Mouse (Mus musculus) limb, embryonic 13.5 days (tissue): Measurements from ENCODE around the gene Dchs2. TPM values are rescaled to one million over a fixed set of nuclear protein-coding genes. Genes with fewer than 3 reads are reported as not detected.
A peak's percentile ranks its signal among the peaks of the same experiment; 100 is the strongest.

Experiments used
- ATAC-seq: fragments of 200-750 bp; cut with Nextera tagmentation; 2 replicates; pipeline ENCODE4 v1.8.0; 2017; ENCODE audit warnings: low read depth, moderate number of reproducible peaks, moderate TSS enrichment; ENCODE audit not compliant: low FRiP score
- H3K27ac ChIP-seq: fragments of 300-500 bp; sonication (generic); 2 replicates; pipeline ENCODE4 v1.5.1; 2015; ENCODE audit warnings: inconsistent platforms, mild to moderate bottlenecking, moderate library complexity
- H3K27me3 ChIP-seq: fragments of 300-500 bp; sonication (generic); 2 replicates; pipeline ENCODE4 v1.6.1; 2015; ENCODE audit warnings: mild to moderate bottlenecking, inconsistent platforms
- H3K36me3 ChIP-seq: fragments of 300-500 bp; sonication (generic); 2 replicates; pipeline ENCODE4 v1.6.1; 2015; ENCODE audit warnings: inconsistent platforms, mild to moderate bottlenecking, moderate library complexity
- H3K4me1 ChIP-seq: fragments of 300-500 bp; sonication (generic); 2 replicates; pipeline ENCODE4 v1.6.1; 2015; ENCODE audit warnings: inconsistent platforms
- H3K4me2 ChIP-seq: fragments of 300-500 bp; sonication (generic); replicated peaks from 2 replicates; pipeline ENCODE4 v1.6.1; 2015; ENCODE audit warnings: inconsistent platforms, mild to moderate bottlenecking, moderate library complexity
- H3K4me3 ChIP-seq: fragments of 300-500 bp; sonication (generic); 2 replicates; pipeline ENCODE4 v1.5.1; 2015; ENCODE audit warnings: moderate library complexity, mild to moderate bottlenecking, inconsistent platforms
- H3K9ac ChIP-seq: fragments of 300-500 bp; sonication (generic); 2 replicates; pipeline ENCODE4 v1.6.1; 2015; ENCODE audit warnings: mild to moderate bottlenecking, inconsistent platforms
- H3K9me3 ChIP-seq: fragments of 300-500 bp; sonication (generic); 2 replicates; pipeline ENCODE4 v1.6.1; 2016; ENCODE audit warnings: inconsistent platforms
- WGBS: fragments of 180-500 bp; shearing (Covaris S2); methylation state at CpG from one replicate; pipeline ENCODE4 v1.1.7; 2015; 5-methylcytosine and 5-hydroxymethylcytosine counted together
- polyA plus RNA-seq: library from polyadenylated mRNA; unstranded; fragments of >200 nt; fragmentation: Nextera tagmentation; extraction: Ambion mirVana; gene quantifications from 2 replicates; pipeline ENCODE4 v1.2.1, GENCODE M21; 2015

Gene Dchs2
- 0.72 and 0.84 TPM in 2 replicates for polyA plus RNA-seq

DNA sequence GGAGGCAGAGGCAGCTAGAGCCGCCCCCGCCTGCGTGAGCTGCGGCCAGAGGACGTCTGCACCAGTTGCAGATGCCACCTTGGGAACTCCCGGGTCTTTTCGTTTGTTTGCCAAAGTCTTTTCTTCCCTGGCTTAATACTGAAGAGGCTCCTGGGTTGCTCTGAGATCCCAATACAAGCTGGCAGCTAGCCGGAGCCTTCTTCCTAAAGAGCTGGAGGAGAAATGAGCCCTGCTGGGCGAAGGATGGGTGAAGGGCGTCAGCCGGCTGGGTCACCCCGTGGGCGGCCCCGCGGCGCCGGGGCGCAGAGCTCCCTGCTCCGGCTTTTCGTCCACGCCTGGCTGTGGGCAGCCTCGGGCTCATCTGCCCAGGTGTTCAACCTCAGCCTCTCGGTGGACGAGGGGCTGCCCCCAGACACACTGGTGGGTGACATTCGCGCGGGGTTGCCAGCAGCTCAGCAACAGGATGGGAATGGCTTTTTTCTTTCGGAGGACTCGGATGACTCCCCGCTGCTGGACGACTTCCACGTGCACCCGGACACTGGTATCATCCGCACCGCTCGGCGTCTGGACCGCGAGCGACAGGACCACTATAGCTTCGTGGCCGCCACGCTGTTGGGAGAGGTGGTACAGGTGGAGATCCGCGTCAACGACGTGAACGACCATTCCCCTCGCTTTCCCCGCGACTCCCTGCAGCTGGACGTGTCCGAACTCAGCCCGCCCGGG lies at the start of gene Dchs2:
Gene Dchs2, plus strand, starts transcription at position 223 of the 723 bp plus-strand sequence.
- peak within 1 kb of the TSS; percentile 65 for H3K9ac ChIP-seq
- no peaks in the 10 kb centered on the region for H3K9me3 ChIP-seq
- WGBS: under 1% methylated on average over 55 of the region's 55 CpGs
- H3K27me3 ChIP-seq: peaks cover 84% of the 10 kb centered on the region
- H3K36me3 ChIP-seq: no peaks in the 10 kb centered on the region
- ATAC-seq: peak; percentile 4; the same call in 1 of the 2 replicates
- H3K27ac ChIP-seq: no peak within 1 kb of the TSS
- H3K4me3 ChIP-seq: peak within 1 kb of the TSS; percentile 55
- peaks cover 31% of the 10 kb centered on the region for H3K4me1 ChIP-seq
- peak within 1 kb of the TSS; percentile 97 for H3K4me2 ChIP-seq

DNA sequence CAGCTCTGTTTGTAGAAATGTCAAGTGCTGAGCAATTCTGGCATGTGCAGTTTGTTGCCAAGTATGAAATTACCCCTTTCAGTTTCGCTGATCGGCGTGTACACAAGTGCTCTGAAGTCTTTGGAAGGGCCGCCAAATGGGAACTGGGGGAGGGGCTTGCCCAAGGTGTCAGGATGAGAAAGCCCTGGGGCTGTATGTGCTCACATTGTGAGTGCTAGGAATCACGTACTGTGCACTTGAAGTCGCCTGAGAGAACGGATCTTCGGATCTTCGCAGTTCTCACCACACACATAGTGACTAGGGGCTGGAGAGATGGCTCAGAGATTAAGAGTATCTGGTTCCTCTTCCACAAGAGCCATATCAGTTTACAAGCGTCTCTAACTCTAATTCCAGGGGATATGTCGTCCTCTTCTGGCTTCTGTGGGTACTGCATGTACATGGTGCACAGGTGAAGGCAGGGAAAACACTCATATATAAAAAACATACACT lies 47.1 kb upstream of the Dchs2 start:
- H3K27me3 ChIP-seq: no peaks in the 10 kb centered on the region
- H3K4me3 ChIP-seq: peak overlapping the region; percentile 33
- peak overlapping the region; percentile 51; the same call in 1 of the 2 replicates for H3K9ac ChIP-seq
- peak; percentile 64 for ATAC-seq
- H3K9me3 ChIP-seq: no peaks in the 10 kb centered on the region
- WGBS: 3% methylated on average over 11 of the region's 11 CpGs
- H3K36me3 ChIP-seq: no peaks in the 10 kb centered on the region
- peak overlapping the region; percentile 64 for H3K4me2 ChIP-seq
- peaks cover 8% of the 10 kb centered on the region for H3K4me1 ChIP-seq
- H3K27ac ChIP-seq: no peak overlapping the region

DNA sequence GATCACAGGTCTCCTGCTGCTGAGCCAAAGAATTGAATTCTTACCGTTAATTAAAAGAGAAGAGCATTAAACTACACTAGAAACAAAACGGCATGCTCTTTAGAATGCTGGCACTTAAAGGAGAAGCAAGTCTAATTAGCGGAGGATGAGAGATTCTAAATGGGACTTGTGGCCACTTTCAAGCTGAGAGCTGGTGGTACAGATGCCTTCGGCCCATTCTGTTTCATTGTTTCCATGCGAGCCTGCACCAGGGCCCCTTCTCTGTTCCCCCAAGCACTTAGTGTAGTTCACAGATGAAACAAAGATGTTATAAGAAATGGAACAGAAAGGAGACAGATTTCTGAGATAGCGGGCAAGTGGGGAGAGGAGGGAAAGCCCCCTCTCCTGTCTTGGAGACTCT lies 30.2 kb upstream of the Dchs2 start:
- Histone ChIP-seq H3K9ac (no peak overlapping the region), H3K36me3 (no peaks in the 10 kb centered on the region), H3K27me3 (peaks cover 12% of the 10 kb centered on the region), H3K4me1 (peaks cover 7% of the 10 kb centered on the region; the same call in 1 of the 2 replicates), H3K9me3 (no peaks in the 10 kb centered on the region), H3K27ac (no peak overlapping the region), H3K4me2 (no peak overlapping the region), H3K4me3 (no peak overlapping the region)
- ATAC-seq: no peak
- 72% methylated on average over 6 of the region's 6 CpGs for WGBS

DNA sequence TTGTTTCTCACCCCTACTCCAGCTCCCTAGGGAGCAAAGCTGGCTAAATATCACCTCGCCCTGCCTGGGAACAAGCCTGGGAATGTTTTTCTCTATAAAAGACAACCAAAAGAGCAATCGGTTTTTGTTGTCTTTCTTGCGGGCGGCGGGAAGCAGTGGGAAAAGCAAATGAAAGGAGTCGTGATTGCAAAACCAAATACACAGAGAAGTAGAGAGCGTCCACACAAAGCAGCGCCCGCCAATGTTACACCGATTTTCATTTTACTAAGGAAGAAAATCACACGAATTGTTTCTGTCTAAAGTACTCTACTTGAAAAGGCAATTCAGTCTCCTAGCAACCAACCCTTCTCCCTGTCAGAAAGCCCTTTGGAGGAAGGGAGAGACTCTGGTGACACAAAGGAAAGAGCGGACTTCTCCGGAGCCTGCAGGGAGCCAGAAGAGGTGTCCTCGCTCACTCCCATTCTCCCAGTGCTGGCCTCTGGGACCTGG lies 29.2 kb upstream of the Dchs2 start:
- Histone ChIP-seq H3K9me3 (no peaks in the 10 kb centered on the region), H3K9ac (peak overlapping the region; percentile 48; the same call in 1 of the 2 replicates), H3K36me3 (no peaks in the 10 kb centered on the region), H3K27ac (no peak overlapping the region), H3K4me2 (peak overlapping the region; percentile 48), H3K27me3 (peaks cover 12% of the 10 kb centered on the region), H3K4me3 (peak overlapping the region; percentile 14), H3K4me1 (peaks cover 7% of the 10 kb centered on the region; the same call in 1 of the 2 replicates)
- 23% methylated on average over 14 of the region's 14 CpGs for WGBS
- ATAC-seq: 0 out of 2 replicates have a peak, but pooled peaks have one; percentile 36

DNA sequence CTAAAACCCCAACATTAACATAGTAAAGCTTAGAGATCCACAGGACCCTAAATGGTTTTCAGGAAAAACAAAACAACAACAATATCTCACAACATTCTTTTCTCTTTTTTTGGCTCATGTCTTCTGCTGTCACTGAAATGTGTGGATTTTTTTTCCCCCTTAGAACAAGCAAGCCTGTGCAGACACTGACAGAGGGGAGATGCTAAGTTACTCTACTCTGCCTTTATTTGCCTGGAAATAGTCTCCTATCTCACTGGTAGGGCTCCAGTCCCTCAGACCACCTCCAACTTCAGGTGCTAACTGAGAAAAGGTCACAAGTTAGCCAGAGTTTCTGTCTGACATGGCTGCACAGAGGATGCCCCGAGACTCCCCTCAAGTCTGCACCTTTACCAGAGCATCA lies 28.6 kb upstream of the Dchs2 start:
- Histone ChIP-seq H3K4me3 (peak overlapping the region; percentile 14; the same call in 1 of the 2 replicates), H3K9ac (no peak overlapping the region; the same call in 1 of the 2 replicates), H3K36me3 (no peaks in the 10 kb centered on the region), H3K9me3 (no peaks in the 10 kb centered on the region), H3K27ac (no peak overlapping the region), H3K4me2 (peak overlapping the region; percentile 48), H3K27me3 (peaks cover 12% of the 10 kb centered on the region), H3K4me1 (peaks cover 7% of the 10 kb centered on the region; the same call in 1 of the 2 replicates)
- ATAC-seq: no peak
- 97% methylated on average over 1 of the region's 1 CpGs for WGBS

DNA sequence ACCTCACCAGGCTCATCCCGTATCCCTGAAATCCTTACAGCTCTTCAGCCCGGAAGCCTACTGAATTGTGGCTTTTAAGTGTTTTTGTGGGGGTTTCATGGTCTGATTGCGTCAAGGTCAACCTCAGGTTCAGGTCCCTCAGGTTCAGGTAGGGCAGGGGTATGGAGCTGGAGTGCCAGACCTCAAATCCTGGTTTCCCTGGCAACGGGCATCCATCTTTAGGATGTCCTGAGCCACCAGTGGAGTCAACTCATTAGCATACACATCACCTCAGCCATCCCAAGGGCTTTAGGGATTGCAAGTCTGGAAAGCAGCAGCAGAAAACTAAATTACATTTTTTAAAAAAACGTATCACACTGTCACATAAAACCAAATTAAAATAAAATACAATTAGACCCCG lies 28.1 kb upstream of the Dchs2 start:
- H3K4me1 ChIP-seq: peaks cover 7% of the 10 kb centered on the region; the same call in 1 of the 2 replicates
- H3K4me2 ChIP-seq: no peak overlapping the region
- no peak for ATAC-seq
- H3K9ac ChIP-seq: no peak overlapping the region
- WGBS: 75% methylated on average over 6 of the region's 6 CpGs
- H3K4me3 ChIP-seq: no peak overlapping the region
- no peaks in the 10 kb centered on the region for H3K36me3 ChIP-seq
- H3K27me3 ChIP-seq: peaks cover 12% of the 10 kb centered on the region
- 0 out of 2 replicates have a peak, but pooled peaks cover 1% of the 10 kb centered on the region for H3K9me3 ChIP-seq
- no peak overlapping the region for H3K27ac ChIP-seq

DNA sequence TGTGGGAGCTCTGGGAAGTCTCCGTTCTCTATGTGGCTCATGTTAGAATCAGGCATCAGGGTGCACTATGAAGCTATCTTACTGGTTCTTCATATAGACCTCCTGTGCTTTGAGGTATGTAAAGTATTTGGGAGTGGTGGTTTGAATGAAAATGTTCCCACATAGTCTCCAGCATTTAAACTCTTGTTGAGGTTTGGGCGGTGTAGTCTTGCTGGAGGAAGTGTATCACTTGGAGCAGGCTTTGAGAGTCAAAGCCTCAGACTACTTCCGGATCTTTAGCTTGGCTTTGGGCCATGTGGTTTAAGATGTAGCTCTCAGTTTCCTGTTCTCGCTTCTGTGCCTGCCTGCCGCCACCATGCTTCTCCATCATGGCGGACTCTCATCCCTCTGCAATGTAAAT lies 25.5 kb upstream of the Dchs2 start:
- 87% methylated on average over 6 of the region's 6 CpGs for WGBS
- no peaks in the 10 kb centered on the region for H3K36me3 ChIP-seq
- ATAC-seq: no peak
- H3K9ac ChIP-seq: no peak overlapping the region
- no peak overlapping the region for H3K27ac ChIP-seq
- H3K4me2 ChIP-seq: no peak overlapping the region
- H3K4me1 ChIP-seq: peaks cover 7% of the 10 kb centered on the region; the same call in 1 of the 2 replicates
- H3K4me3 ChIP-seq: no peak overlapping the region
- 0 out of 2 replicates have a peak, but pooled peaks cover 9% of the 10 kb centered on the region for H3K9me3 ChIP-seq
- H3K27me3 ChIP-seq: peaks cover 9% of the 10 kb centered on the region

DNA sequence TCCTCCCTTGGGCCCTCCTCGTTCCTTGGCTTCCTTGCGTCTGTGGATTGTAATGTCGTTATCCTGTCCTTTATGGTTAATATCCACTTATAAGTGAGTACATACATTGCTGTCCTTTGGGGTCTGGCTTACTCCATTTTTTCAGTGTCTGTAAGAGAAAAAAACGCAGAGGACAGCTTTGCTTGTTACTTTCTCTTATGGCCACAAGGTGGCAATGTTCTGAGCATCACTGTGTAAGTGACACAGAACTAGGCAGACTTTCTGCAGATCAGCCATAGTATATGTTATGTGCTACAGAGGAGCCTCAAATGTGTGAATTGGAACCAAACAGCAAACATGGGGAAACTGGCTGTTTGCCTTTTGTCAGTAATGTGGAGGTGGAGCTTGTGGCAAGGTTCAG lies 17.6 kb upstream of the Dchs2 start:
- no peak for ATAC-seq
- peaks cover 21% of the 10 kb centered on the region for H3K27me3 ChIP-seq
- no peak overlapping the region for H3K4me2 ChIP-seq
- H3K9ac ChIP-seq: no peak overlapping the region
- no peaks in the 10 kb centered on the region for H3K36me3 ChIP-seq
- no peak overlapping the region for H3K4me3 ChIP-seq
- peaks cover 27% of the 10 kb centered on the region for H3K4me1 ChIP-seq
- H3K9me3 ChIP-seq: 0 out of 2 replicates have a peak, but pooled peaks cover 4% of the 10 kb centered on the region
- 23% methylated on average over 4 of the region's 4 CpGs for WGBS
- no peak overlapping the region for H3K27ac ChIP-seq

DNA sequence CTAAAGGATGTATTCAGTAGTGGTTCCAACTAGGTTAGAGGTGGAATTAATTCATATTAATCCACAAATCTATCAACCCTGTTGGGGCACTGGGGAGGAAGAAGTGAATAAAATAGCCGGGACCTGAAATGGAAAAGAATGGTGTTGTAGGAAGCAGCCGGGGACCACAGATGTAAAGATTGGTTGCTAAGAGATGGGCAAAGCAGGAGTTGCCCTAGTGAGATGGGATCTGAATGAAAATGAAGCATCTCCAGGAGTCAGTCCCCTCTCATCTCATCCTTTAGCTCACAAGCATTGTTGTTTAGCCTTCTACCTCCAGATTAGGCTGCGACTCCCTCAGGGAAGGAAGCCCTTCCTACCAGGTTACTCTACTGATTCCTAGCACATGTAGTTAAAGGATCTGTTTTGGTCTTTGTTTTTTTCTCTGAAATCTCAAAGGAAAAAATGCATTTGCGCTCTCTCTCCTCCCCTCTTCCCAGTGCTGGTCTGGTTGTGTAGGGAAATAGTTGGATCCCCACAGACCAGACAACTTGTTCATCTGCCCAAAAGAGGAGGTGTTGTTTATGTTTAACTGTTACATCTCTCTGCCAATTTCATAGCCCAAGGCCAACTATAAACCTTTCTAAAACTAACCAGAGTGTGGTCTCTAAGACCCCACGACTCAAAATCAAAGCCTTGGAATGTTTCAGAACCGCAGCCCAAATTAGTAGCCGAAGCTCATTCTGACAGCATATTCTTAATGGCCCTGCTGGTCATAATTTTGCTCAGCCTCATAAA lies 16.1 kb upstream of the Dchs2 start:
- H3K4me2 ChIP-seq: no peak overlapping the region
- H3K36me3 ChIP-seq: no peaks in the 10 kb centered on the region
- H3K4me1 ChIP-seq: peaks cover 30% of the 10 kb centered on the region
- 44% methylated on average over 7 of the region's 7 CpGs for WGBS
- ATAC-seq: no peak
- H3K4me3 ChIP-seq: no peak overlapping the region
- no peak overlapping the region for H3K9ac ChIP-seq
- H3K9me3 ChIP-seq: no peaks in the 10 kb centered on the region
- peaks cover 21% of the 10 kb centered on the region for H3K27me3 ChIP-seq
- no peak overlapping the region for H3K27ac ChIP-seq

DNA sequence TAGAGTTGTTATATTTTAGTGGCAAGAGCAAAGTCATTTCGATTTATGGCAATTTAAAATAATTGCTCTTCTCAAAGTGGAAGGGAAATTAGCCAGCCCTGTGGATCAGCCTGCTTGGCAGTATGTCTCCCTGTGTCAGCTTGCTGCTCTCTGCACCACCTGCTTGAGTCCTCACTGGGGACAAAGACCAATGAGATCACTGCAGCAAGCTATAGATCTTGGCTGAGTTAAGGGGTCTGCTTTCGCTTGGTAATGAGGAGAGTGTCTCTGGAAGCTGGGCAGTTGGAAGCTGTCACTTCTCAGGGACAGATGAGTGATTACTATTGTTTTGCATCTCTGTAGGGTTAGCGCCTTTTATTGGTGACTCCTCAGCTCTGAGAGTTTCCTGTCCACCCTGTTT lies 14.9 kb upstream of the Dchs2 start:
- Histone ChIP-seq H3K9ac (no peak overlapping the region), H3K27me3 (peaks cover 21% of the 10 kb centered on the region), H3K9me3 (no peaks in the 10 kb centered on the region), H3K4me1 (peaks cover 33% of the 10 kb centered on the region), H3K27ac (no peak overlapping the region), H3K36me3 (no peaks in the 10 kb centered on the region), H3K4me3 (no peak overlapping the region), H3K4me2 (peak overlapping the region; percentile 7)
- ATAC-seq: no peak
- WGBS: 22% methylated on average over 3 of the region's 3 CpGs

DNA sequence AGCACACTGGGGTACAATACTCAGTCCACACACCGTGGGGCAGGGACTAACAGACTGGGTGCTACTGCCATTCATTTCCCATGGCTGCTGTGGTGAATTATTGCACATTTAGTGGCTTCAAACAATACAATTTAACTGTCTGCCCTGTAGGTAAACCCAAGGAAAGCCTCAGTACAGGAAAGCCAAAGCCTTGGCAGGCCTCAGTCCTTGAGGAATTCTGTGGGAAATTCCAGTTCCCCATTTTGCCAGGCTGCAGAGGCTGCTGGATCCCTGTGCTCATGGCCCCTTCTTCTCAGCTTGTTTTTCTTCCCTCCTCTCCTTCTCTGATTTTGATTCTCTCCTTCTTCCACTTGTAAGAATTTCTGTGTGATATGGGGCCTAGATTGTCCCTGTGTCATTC lies 12.8 kb upstream of the Dchs2 start:
- Histone ChIP-seq H3K4me2 (no peak overlapping the region), H3K9ac (no peak overlapping the region), H3K4me3 (no peak overlapping the region), H3K4me1 (peaks cover 36% of the 10 kb centered on the region), H3K9me3 (no peaks in the 10 kb centered on the region), H3K27me3 (peaks cover 14% of the 10 kb centered on the region), H3K36me3 (no peaks in the 10 kb centered on the region), H3K27ac (no peak overlapping the region)
- ATAC-seq: no peak
- WGBS: 46% methylated on average over 1 of the region's 1 CpGs

DNA sequence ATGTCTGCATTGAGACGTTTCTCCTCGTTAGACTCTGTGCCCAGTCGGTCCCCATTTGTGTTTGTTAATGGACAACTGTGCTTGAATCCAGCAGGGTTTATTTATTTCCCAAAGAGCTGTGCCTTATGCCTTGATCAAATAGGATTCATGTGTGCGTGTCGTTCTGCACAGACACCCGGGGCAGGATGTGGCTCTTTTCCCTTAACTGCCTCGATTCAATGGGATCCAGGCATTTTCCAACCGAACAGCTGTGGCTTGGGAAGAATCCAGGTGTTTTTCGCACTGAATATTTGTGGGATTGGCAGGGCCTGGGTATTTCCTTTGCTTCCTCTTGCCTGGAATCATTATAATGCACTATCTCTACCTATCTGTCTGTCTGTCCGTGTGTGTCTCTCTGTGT lies 10.2 kb upstream of the Dchs2 start:
- H3K9ac ChIP-seq: no peak overlapping the region
- H3K27me3 ChIP-seq: peaks cover 14% of the 10 kb centered on the region; the same call in 1 of the 2 replicates
- H3K36me3 ChIP-seq: no peaks in the 10 kb centered on the region
- no peaks in the 10 kb centered on the region for H3K9me3 ChIP-seq
- no peak overlapping the region for H3K4me2 ChIP-seq
- H3K4me3 ChIP-seq: no peak overlapping the region
- H3K4me1 ChIP-seq: peaks cover 26% of the 10 kb centered on the region
- H3K27ac ChIP-seq: no peak overlapping the region; the same call in 1 of the 2 replicates
- ATAC-seq: no peak
- 32% methylated on average over 10 of the region's 10 CpGs for WGBS
